Mouse (Mus musculus) testis, postnatal 14 days (tissue): ENCODE measurements around the gene Npy4r.

Experiments
- DNase-seq: peaks from one replicate; pipeline ENCODE4 v3.0.0; 2021; ENCODE audit warnings: low spot score

Npy4r gene

DNA sequence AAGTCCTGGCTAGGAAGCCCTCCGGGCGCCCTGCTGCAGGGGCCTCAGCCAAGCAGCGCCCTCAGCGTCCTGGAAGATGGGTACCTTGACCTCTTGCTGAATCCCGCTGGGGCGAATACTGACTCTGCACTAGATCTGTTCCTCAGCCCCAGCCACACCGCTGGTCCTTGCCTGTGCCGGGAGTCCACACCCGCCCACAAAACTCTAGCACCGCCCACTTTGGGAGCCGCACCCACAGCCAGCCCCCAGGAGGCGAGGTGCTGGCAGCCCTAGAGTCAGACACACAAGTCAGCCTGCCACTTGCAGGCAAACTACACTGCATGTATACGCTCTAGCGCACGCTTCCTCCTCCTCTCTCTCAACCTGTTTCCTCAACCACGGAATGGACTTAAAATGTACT is at the start of gene Npy4r:
Gene Npy4r, minus strand, starts transcription at position 148 of the 400 bp plus-strand sequence.
- peak; percentile 33 for DNase-seq

DNA sequence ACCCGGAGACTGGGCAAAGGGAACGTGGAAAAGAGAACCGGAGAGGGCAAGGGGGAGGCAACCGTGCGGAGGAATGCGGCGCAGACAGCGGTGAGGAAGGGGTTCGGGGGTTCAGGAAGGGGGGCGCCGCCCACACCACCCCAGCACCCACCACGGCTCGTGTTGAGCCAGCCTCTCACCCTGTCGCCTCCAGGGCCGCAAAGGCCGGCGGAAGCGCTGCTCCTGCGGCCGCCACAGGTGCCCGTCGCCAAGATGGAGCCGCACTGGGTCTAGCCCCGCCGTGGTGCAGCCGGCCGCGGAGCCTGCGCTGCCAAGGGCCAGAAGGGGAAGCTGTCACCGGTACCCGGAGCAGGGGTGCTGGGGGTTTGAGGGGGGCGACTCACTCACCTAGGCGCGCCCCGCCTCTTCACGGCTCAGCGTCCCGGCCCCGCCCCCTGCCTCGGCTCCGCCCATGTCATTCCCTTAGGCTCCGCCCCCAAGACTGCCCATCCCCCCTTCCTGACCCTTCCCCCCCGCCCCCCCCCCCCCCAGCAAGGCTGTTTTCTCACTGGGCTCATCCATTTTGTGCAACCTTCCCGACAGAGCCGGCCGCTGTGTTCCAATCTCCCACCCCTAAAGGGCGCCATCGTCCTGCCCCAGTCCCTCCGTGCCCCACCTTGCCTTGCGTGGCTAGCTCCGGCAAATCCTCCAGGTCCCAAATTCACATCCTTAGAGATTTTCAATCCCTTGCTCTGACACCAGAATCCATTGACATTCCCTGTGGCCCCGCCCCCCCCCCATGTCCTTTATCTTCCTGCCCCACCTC is 49.1 kb upstream of the Npy4r start, which contains the start of gene Gprin2:
Gene Gprin2, minus strand, starts transcription at position 423 of the 805 bp plus-strand sequence.
- peak; percentile 48 for DNase-seq

GRCm38 (mm10) chr14:34200738-34201230 is 48.5 kb upstream of the Npy4r start:
- DNase-seq: peak; percentile 25

- DNase-seq: no peak
These were observed 44.4 kb upstream of the Npy4r start for GRCm38 (mm10) chr14:34196706-34197105.

GRCm38 (mm10) chr14:34195466-34195865 is 43.2 kb upstream of the Npy4r start:
- no peak for DNase-seq

GRCm38 (mm10) chr14:34193879-34194278 is 41.6 kb upstream of the Npy4r start:
- no peak for DNase-seq

GRCm38 (mm10) chr14:34190361-34190760 is 38.1 kb upstream of the Npy4r start:
- no peak for DNase-seq

- no peak for DNase-seq
These were observed 36.3 kb upstream of the Npy4r start for GRCm38 (mm10) chr14:34188629-34189028.

DNA sequence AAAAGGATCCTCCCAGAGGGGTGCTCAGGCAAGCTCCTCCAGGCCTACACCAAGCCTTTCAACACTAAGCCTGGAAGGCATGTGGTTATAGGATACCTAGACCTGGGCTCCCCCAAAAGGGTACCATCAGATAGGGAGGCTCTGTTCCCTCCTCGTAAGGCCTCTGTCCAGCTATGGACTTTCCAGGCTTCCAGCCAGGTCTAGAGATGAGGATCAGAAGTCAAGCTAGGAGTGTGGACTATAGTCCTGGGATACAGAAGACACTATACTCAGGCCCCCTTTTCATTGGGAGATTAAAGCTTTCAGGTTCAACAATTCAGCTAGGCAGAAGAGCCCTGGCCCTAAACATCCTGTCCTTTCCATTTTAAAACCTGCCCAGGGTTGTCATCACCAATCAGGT is 30.8 kb upstream of the Npy4r start:
- DNase-seq: no peak

GRCm38 (mm10) chr14:34179351-34179750 is 27.1 kb upstream of the Npy4r start:
- DNase-seq: no peak

DNA sequence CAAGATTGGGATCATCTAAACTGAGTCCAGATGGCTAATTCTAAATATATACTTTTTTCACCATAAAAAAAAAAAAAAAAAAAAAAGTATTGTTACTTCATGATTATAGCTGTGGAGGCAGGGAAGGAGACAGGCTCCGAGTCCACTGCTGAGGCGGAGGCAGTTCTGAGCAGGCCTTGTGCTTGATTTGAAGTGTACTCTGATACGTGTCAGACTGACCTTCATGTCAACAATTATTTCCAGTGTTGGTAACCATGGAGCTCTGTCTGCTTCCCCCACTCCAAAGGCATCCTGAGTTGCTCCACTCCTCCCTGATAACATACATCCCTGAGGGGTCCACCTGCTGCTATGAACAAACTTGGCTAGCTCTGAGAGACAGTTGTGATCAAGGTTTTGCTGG is 18.8 kb upstream of the Npy4r start:
- DNase-seq: no peak

GRCm38 (mm10) chr14:34155752-34156151 is 3.5 kb upstream of the Npy4r start:
- DNase-seq: no peak

- DNase-seq: peak; percentile 27
These were observed 2.5 kb upstream of the Npy4r start for GRCm38 (mm10) chr14:34154601-34155337.

DNA sequence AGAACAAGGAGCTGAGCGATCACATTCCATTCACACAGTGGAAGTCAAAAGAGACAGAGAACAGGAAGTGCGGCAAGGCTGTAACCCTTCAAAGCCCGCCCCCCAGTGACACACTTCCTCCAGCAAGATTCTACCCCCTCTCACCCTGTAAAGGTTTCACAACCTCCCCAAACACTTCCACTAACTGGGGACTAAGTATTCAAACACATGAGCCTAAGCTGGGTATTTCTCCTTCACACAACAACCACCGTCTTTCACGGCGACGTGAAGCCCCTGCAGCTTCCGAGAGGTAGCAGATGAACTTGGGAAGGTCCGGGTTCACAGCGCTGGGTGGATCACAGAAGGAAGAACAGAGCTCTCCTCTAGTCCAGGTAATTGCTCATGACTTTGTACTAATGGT is 9.4 kb downstream of the Npy4r start:
- no peak for DNase-seq

DNA sequence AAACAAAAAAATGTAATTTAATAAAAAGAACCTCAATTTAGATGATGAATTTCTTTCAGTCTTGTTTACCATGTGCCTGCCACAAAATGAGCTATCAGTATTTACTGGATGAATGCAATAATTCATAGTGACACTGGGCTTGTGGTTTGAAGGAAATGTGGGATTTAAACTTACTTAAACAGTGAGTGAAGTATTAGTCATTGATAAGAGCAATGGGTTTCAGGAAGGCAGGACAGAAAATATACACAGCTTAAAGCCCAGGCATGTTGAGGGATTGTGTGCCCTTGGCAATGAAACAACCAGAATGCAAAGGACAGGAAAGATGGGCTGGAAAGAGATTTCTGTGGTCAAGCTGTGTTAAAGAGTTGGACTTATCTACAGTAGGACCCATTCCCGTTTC is 10.0 kb downstream of the Npy4r start:
- no peak for DNase-seq

- no peak for DNase-seq
These were observed 12.3 kb downstream of the Npy4r start for GRCm38 (mm10) chr14:34139671-34140664.

DNA sequence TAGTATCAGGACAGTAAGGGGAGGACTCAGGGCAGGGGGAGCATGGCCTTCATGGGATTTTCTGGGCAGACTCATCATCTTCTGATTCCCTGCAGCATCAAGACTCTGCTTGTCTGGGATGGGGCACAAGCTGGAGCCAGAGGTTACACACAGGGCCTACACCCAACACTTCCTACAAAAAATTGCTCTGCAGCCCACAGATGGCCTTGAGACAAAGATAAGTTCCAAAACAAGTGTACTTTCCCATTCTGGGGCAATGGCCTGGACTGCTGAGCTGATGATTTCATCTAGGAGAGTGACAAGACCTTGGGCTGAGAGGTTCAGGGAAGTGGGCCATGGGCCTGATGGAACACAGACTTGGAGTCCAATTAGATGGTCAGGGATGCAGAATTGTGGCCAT is 16.9 kb downstream of the Npy4r start:
- DNase-seq: no peak

DNA sequence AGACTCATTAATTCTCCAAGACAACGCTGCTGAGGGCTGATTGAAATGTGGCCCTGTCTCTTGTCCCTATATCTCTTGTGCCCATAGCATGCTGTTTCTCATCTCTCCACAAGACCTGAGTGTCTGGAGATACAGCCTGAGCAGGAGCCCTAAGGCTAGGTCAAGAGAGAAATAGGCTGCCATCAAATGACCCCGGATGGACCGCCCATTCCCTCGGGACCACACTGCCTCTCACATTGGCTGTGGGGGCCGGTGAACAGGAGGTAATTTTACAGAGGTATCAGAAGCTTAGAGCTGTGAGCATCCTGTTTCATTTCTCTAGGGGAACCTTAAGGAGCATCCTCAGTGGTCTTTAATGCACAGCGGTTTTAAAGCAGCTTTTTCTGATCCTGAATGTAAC is 21.1 kb downstream of the Npy4r start:
- DNase-seq: no peak

GRCm38 (mm10) chr14:34121691-34122090 is 30.6 kb downstream of the Npy4r start:
- no peak for DNase-seq

DNA sequence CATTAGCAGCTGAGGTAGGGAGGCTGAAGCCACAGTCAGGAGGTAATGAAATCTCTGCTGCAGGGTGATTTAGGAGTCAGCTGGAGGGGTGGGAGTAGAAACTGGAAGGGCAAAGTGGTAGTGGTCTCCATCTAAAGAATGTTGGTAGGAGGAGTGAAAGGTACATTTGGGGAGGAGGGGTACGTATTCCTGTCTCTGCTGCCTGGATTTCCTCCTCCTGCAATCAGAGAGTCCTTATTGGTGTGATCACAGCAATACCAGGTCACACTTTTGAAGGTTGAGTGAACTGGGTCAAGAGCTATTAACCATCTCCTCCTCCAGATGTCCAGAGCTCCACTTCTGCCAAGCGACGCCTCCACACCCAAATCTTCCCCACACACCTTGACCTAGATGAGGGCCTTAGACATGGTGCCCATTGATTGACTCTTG is 31.4 kb downstream of the Npy4r start:
- DNase-seq: no peak

- no peak for DNase-seq
These were observed 32.0 kb downstream of the Npy4r start for GRCm38 (mm10) chr14:34120016-34120910.
